Mouse (Mus musculus): Measurements from ENCODE around the gene Btbd19.

Gene Btbd19

GRCm38 (mm10) chr4:117133817-117134600 lies 8.5 kb upstream of the Btbd19 start, which contains the start of gene Plk3:
Gene Plk3, minus strand, starts transcription at chr4:117133963.
- DNase-seq, result peak; percentile 98

DNA sequence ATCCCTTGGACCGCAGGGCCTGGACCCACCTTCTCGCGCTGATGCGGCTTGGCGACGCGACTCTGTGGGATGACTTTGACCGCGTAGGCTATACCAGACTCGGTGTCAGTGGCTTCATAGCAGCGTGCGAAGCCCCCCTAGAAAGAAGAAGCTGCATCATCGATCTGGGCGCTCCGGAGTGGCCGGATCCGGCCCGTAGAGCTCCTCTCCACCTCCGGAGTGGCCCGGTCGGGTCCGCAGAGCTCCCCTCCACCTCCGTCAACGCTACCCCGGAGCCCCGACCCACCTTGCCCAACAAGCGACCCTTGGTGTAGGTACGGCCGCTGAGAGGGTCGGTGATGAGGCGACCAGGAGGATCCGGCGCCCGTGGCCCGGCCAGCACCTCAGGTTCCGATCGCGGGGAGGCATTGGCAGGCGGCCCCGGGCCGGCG lies 7.9 kb upstream of the Btbd19 start:
- no peak for DNase-seq

GRCm38 (mm10) chr4:117132794-117133143 lies 7.2 kb upstream of the Btbd19 start:
- no peak for DNase-seq

DNA sequence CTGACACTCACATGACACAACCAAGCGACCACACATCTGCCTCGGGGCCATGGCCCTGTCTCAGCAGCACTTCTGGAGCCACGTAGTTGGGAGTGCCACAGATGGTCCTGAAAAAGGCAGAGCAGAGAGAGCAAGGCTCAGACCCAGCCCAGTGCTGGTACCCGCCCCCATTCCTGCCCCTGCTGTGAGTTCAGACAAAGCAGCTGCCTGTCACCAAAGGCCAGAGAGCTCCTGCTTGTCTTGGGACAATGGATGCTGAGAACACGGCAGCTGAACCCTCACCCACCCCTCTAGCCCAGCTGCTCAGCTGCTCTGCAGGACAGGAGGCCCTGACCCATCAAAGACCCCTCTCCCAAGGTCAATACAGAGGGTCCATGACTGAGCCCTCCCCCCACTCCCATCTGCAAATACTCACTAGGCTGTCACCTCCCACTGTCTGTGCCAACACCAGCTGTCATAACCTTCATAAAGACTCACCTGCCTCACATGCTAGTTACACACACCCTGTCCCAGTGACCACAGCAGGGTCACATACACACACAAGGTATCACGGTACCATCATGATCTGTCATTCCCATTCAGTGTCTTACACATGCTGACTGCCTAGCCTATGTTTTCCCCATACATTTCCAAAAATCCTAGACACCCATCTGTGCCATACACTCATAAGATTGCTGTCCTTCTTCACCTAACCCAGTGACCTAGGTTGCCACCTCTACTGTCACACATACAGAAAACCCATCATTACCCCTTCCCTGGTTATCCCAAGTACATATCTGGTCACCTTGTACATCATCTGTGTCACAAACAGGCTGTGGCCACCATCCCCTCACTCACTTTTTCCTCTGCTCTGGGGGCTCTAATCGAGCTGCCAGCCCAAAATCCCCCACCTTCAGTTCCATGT lies 6.6 kb upstream of the Btbd19 start:
- DNase-seq, result no peak

GRCm38 (mm10) chr4:117131198-117131597 lies 5.7 kb upstream of the Btbd19 start:
- DNase-seq, result no peak

GRCm38 (mm10) chr4:117130790-117131189 lies 5.3 kb upstream of the Btbd19 start:
- DNase-seq, result no peak

- DNase-seq, result no peak
Observed at GRCm38 (mm10) chr4:117127991-117128686, 2.6 kb upstream of the Btbd19 start.

DNA sequence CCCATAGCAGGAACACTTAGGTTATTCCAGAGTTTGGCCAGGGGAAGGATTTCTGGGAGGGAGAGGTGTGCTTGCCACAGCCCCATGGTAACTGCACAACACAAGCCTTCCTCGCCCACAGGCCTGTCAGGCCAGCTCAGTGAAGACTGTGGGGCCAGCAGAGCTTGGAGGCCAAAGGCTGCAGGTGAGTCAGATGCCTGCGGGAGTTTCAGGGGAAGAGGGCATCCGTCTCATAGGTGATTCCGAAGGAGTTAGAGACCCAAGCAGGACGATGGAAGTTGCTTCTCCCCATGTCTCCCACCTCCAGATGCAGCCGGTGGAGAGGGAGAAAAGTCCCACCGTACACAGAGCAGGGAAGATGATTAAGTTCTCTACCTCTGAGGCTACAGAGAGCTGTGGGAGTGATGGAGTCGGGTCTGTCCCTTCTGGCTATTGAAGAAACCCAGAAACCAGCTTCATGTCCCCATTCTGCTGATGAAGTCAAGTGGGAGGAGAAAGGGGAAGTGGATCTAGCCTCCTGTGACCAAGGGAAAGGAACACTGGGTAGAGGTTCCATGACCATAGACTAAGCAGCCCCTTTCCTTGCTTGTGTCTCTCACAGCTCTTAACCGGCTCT lies 1.3 kb upstream of the Btbd19 start, which contains the start of gene Tctex1d4:
Gene Tctex1d4, plus strand, starts transcription at position 120 of the 616 bp plus-strand sequence.
- DNase-seq, result no peak

DNA sequence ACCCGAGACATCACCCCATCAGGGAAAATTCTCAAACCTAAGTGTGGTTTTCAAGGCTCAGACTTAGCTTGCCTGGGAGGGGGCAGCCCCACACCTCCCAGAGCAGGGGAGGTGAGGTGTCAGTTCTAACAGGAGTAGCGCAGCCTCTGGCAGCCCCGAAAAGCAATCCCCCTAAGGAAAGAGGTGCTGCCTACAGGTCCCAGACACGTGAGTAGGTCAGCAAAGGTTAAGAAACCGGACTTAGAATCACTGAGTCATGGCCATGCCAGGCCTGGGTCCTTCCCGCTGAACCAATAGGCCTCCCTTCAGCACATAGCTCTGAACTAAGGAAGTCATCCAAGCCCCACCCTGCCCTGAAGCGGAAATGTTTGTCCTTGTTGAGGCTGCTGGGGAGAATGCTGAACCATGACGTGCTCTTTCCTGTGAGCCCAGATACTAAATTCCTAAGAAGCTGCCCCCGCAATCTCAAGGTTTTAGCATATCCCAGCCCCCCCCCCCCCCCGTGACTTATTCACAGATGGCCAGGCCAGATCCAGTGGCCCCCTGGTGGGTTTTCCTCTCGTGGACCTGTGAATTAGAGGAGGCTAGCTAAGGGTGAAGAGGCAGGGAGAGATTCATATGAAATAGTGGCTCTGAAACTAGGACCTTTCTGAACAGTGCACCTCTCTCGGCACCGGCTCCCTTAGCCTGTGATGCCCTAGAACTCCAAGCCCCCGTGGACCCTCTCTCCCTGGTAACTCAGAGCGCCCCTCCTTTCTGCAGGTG lies 567 bp upstream of the Btbd19 start:
- DNase-seq, result peak; percentile 71

GRCm38 (mm10) chr4:117124518-117125347 lies 792 bp downstream of the Btbd19 start:
- DNase-seq, result peak; percentile 70

GRCm38 (mm10) chr4:117124218-117124517 lies 1.4 kb downstream of the Btbd19 start:
- DNase-seq, result no peak

DNA sequence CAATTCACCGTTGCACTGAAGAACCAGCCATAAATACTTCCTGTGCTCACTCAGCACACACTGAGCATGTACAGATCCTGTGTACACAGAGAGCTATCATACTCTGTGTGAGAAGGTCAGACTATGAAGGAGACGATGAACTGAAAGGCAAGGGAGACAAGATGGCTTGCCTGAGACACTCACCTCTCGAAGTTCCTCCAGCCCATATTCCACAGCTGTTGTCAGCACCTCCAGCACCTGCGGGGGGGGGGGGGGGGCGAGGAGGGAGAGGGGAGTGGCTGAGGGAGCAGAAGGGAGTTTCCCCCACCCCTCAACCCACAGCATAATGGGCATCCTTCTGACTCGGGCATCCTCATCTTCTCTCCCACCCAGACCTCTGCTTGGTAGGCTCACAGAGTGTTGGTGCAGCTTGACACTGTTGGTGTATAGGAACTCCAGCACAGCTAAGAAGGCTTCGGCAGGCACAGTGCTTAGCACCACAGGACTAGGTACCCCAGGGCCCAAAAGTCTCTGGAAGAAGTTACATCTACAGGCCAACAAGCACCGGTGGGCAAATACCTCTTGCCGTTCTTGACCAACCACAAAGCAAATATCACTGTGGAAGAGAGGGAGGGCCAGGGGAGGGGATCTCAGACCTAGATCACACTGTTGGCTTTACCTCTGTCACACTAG lies 1.8 kb downstream of the Btbd19 start:
- DNase-seq, result no peak

DNA sequence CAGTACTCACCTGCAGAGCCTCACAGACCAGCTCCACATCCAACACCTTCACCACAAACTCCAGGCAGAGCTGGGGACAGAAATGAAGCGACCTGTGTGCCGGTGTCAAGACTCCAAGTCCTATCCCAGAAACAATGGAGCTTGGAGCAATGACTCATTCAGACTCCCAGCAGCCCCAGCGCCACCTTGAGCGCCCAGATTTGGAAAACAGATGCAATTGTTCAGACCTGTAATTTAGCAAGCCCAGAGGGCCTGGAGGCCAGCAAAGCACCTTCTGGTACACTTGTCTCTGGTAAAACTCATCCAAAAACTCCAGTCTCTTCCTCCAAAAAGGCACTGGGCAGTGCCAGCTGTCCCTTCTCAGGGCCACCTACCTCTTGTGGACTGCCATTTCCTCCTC lies 3.3 kb downstream of the Btbd19 start:
- no peak for DNase-seq

- peak; percentile 96 for DNase-seq
Observed at GRCm38 (mm10) chr4:117120445-117121414, 4.8 kb downstream of the Btbd19 start.

DNA sequence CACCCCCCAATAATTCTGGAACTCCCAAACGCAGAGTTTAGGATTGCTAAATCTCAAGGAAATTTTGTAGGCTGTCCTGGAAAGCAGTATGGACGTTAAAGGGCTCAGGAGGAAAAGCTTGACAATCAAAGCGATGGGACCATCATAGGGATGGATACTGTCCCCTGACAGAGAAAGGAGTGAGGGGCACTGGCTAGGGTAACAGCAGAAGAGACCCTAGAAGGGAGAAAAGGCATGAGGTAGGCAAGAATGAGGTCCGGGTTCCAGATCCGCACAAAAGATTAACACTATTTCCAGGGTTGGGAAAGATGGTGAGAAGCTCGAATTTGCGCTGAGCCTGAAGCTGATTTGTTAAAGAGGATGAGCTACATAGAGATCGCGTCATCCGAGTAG lies 5.5 kb downstream of the Btbd19 start:
- no peak for DNase-seq

GRCm38 (mm10) chr4:117119636-117120035 lies 5.9 kb downstream of the Btbd19 start:
- no peak for DNase-seq

GRCm38 (mm10) chr4:117117931-117118330 lies 7.6 kb downstream of the Btbd19 start:
- no peak for DNase-seq

GRCm38 (mm10) chr4:117115592-117115991 lies 9.9 kb downstream of the Btbd19 start:
- peak; percentile 74 for DNase-seq

DNA sequence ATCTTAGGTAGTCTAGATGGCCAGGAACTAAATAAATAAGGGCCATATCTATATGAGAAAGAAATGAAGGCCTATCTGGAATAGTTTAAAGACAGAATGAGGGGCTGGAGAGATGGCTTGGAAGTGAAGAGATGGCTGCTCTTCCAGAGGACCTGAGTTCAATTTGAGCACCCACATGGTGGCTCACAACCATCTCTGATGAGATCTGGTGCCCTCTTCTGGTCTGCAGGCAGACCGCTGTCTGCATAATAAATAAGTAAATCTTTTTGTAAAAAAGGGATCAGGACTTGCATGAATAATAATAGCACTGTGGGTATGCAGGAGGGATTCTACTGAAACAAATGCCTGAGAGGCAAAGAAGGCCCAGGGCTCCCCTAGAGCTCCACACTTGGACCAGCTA lies 12.3 kb downstream of the Btbd19 start:
- DNase-seq, result no peak
